Mouse (Mus musculus) megakaryocyte-erythroid progenitor cell, adult 5-6 weeks (primary cell): Measurements from ENCODE around the gene Rap1gap2. TPM values are rescaled to one million over a fixed set of nuclear protein-coding genes. Genes with fewer than 3 reads are reported as not detected.
A peak's percentile ranks its signal among the peaks of the same experiment; 100 is the strongest.

Source experiments
- ATAC-seq: replicated peaks from 2 replicates; pipeline ENCODE4 v1.8.0; 2016; ENCODE audit warnings: mild to moderate bottlenecking, inconsistent platforms; ENCODE audit not compliant: severe bottlenecking, poor library complexity, low FRiP score, low TSS enrichment
- total RNA-seq, 2 experiments: library from RNA; stranded (forward) in 1 of 2; stranded (reverse) in 1 of 2; fragments of 200-1000, 215-1000 nt in 1 of 2; fragments of >200 nt in 1 of 2; fragmentation: Nextera tagmentation in 1 of 2; gene quantifications; 2 replicates each; pipeline ENCODE4 v1.2.3; 2014 to 2017

Rap1gap2 gene
- total RNA-seq (2014; fragmentation: Nextera tagmentation) (1.5 and 2.3 TPM in 2 replicates), total RNA-seq (2017) (1.6 and 2.6 TPM in 2 replicates)

DNA sequence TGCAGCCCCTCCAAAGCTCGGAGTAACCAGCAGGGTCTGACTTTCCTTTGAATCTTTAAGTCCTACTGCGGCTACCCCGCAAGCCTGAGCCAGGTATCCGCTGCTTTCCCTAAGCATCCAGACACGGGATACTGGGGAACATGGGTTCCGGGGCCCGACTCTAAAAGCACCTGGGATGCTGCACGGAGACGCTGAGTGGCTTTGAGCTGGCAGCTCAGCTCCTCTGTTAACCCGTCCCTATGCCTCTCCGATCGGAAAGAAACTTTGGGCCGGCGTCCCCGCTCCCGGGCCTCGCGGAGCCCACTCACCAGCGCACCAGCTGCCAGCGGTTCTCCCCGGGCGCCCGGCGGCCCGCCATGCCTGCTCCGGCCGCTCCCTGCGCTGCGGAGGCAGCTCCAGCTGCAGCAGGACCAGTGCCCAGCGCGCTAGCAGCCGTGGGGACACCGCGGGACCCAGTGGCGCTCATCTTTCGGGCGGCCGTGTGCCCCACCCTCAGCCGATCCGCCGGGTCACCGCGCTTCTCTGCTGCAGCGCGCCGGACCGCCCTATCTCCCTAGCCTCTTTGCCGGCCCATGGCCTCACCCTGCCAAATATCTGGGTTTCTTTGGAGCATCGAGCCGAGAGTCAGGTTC is at the start of gene Rap1gap2:
Rap1gap2 (minus strand) TSS at position 371 of the 632 bp plus-strand sequence.
- no peak for ATAC-seq

DNA sequence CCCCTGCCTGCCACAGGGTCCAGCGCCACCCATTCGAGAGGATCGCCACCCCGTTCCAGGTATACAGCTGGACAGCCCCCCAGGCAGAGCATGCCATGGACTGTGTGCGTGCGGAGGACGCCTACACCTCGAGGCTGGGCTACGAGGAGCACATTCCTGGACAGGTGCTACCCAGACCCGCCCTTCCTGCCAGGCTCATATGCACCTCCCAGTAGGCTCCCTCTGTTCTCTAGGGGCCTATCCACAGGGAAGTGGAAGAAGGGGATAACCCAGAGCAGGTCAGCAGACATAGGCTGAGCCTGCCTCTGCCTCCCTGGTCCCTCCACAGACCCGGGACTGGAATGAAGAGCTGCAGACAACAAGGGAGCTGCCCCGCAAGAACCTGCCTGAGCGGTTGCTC is 49.6 kb upstream of the Rap1gap2 start:
- ATAC-seq = no peak

DNA sequence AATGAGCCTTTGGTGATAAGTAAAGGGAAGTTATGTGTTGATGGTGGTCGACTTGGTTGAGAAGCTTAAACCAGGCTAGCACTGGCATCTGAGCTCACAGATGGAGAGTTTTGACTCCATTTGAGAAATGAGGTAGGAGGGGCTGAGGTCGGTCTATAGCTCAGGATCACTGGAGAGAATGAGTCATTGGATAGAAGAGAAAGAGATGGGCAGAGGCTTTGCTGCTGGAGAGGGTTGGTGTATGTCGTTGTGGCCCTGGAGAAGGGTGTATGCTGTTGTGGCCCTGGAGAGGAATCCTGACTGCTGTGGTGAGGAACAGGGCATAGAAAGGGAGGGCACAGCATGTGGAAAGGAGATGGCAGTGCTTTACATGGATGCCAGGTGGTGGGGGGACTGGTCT is 45.2 kb upstream of the Rap1gap2 start:
- ATAC-seq = no peak

DNA sequence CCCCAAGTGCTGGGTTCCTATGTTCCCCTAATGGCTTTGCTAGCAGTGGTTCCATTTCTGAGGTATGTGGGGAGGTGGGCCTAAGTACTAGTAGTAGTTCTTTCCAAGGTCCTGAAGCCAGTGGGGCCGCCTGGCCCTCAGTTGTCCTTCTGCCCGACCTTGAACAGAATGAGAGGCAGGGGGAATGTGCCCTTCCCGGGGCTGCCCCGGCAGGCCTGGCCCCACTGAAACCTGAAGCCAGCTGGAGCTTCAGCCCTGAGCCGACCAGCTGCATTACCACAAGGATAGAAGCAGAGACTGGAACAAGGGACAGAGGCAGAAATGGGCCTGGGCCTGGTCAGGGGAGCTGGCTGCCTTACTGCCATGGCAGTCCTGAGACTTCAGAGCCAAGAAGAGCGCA is 42.7 kb upstream of the Rap1gap2 start:
- no peak for ATAC-seq

DNA sequence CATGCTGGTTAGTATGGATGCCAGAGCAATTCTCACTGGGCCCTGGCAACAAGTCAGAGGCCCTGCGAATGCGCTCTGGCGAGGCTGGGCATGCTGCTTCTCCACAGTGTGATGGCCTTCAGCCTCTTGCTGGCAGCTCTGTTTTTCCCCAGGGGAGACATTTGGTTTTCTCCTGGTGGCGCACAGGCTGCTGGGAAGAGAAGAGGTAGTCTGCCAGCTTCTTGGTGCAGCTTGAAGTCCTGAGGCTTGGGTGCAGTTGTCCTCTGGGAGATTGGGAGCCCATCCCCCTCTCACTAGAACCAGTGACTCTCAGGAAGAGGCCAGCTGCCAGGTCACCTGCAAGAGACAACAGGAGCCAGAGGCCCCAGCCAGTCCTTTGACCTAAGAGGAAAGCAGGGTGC is 42.1 kb upstream of the Rap1gap2 start:
- no peak for ATAC-seq

DNA sequence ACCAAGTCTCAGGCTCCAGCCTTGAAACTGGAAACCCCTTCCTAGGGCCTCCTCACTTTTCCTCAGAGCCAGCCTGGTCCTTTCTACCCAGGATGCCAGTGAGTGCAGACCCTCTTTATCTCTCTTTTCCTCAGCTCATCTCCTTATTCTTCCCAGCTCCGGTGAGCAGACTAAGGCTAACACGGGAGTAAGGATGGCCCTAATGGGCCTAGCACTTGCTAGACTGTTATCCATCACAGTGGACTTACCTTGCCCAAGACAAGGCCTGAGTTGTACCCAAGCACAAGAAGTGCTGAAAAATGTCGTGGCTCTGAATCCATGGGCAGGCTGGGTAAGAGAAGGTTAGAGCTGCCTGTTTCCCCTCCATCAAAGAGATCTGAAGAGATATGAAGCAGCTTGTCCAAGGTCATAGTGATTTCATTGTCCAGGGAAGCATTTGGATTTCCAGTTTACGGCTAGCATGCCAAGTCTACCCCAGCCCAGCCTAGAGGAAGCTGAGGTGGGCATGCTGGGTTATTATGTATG is 39.9 kb upstream of the Rap1gap2 start:
- no peak for ATAC-seq

DNA sequence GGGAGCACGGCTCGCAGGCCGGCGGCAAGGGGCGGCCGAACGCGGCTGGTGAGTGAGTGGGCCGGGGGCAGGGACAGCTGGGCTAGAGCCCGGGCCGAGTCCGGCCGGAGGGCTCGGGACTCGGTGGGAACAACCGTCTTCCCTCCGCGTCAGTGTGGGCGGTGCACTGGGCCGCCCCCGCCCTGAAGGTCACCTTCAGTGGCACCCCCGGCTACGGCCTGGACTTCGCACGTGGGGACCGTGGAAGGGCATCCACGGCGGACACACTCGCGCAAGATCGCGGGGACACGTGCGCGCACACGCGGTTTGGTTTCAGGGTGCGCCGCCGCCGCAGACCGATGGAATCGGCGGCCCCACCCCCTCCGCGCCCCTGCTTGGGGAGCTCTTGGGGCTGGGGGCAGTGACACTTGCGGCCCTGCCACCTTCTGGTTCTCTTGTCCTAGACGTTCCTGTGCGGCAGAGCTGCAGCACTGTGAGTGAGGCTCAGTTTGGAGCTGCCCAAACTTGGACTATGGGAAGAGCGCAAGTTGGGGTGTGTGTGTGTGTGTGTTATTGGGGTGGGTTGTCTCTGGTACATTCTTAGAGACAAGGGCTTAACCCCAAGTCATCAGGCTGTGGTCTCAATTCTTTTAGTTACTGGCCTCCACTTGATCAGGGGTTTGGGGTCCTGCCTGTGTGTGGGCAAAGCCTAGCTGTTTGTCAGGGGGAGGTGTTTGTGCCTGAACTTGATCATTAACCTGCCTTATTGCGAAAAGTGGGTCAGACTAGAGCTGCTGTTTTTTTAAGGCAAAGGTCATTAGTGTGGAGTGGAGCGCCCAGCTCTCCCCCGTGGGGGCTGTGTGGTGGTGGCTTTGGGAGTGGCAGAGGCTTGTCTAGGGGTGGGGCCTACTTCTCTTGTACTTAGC is 39.2 kb upstream of the Rap1gap2 start:
- peak; percentile 62 for ATAC-seq

DNA sequence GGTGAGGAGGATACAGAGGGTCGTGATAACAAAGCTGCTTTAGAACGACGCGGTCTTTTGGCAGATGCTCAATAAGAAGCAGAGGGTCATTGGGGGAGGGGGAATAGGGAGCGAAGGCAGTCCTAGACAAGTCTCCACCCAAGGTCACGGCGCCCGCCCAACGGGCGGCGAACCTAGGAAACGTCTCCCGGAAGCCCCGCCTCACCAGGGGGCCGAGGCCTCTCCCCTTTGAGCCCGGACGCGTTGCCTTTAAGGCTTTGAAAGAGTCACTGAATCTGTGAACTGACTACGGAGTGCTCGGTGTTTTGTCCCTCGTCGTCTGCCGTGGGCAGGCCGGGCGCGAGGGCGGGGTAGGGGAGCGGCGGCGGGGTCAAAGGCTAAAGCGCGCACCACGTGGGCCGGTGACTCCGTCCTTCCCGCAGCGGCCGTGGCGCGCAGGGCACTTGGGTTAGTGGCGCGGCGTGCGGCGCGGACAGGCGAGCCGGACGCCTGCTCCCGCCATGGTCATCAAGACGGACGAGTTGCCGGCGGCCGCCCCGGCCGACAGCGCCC is 38.5 kb upstream of the Rap1gap2 start, which contains the start of gene Cluh:
Cluh (plus strand) TSS at position 401 of the 552 bp plus-strand sequence.
- ATAC-seq = peak; percentile 88

DNA sequence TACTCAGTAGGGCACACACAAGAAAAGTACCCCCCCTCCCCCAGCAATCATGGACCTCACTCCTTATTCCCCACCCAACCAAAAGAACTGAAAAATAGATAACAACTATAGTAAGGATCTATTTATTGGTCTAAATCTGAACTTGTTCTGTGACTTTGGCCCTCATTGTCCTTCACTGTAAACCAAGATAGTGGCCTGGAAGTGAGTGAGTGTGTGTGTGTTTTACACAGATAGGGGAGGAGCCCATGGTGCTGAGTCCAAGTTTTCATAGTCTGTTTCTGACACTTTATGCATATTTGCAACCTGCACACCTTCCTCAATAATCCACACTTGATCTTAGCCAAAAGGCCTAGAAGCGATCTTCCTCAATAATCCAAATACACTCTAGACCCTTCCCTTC is 38.0 kb upstream of the Rap1gap2 start:
- peak; percentile 59 for ATAC-seq

DNA sequence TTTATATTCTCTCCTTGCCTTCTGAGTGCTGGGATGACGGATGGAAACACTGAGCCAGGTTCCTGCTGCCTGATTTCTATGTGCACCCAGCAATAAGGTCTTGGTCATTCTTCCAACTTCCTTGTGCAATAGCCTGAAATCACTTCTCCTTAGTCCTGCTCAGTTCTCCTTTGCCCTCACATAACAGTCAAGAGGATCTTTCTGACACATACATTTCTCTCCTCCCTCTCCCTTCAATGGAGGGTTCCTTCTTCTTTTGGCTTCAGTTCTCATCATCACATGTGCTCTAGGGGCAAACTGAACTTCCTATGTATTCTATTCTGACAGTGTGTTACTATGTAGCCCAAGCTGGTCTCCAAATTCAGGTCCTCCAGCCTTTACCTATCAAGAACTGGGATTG is 37.3 kb upstream of the Rap1gap2 start:
- no peak for ATAC-seq

DNA sequence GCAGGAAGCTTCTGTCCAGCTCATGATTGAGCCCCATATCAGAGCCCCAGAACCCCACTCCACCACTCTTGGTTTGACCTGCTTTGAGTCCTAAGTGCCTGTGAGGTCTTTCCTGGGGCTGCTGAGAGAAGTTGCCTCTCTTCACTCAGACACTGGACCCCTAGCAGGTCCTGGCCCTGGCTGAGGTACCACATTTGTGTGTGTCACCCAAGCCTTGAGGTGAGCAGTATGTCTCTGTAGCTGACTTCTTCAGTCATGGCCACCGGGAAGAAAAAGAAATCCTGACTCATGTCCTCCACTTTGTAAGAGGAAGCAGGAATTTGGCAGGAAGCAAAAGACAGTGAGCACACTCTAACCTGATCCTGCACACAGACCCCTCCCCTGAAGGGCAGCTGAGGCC is 28.9 kb upstream of the Rap1gap2 start:
- ATAC-seq = no peak

DNA sequence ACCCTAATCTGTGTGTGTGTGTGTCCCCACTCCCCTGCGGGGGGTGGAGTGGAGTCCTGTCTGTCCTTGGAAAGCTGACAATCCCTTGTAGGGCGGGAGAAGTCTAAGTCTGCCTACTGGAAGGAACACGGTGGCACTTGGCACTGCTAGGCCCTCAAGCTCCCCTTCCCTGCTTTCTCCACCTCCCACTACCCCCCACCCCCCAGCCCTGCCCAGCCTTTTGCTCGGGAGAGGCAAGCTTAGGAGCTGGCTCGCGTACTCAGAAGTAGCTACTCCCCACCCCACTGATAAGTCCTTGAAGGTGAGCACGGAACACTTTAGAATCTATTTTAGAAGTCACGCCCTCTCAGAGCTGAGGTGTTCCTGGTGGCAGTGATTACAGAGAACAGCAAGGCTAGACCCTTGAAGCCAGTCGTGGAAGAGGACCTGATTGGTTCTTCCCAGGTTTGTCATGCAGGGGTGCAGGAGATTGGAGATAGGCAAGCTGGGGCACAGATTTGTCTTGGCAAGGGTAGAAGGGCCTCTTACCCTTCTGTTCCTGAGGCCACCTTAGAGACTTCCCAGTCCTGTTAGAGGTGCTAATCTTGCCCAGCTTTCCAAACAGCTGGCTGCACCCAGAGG is 28.2 kb upstream of the Rap1gap2 start:
- ATAC-seq = no peak

DNA sequence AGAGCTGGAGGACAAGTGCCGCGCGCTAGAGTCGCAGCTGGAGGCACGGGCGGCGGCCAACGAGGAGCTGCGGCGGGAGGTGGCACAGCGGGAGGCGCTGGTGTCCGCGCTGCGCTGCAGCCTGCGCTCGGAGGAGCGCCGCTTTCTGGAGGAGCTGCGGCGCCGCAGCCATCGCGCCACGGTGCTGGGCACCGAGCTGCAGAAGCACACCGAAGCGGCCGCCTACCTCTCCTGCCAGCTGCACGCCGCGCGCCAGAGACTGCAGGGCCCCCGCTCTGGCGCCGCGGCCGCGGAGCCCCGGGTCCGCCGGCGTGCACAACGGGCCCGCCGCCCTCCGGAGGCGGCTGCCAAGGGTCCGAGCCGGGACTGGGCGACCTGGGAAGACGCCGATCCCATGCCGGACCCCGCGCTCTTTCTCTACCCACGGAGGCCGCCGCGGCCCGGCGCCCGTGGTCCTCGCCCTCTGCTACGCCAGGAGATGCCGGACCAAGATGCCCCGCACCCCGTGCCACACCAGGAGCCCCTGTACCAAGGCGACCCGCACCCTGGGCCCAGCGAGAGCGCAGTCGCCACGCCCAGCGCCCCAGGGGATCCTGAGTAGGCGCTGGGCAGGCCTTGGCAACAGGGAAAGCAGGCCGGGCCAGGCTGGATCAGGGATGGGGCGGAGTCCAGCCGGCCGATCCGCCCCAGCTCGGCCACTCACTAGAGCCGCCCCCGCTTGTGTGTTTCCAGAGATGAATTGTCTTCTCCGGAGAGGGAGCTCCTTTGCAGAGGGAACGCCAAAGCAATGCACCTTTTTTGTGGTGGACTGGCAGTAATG is 27.5 kb upstream of the Rap1gap2 start:
- peak; percentile 83 for ATAC-seq

DNA sequence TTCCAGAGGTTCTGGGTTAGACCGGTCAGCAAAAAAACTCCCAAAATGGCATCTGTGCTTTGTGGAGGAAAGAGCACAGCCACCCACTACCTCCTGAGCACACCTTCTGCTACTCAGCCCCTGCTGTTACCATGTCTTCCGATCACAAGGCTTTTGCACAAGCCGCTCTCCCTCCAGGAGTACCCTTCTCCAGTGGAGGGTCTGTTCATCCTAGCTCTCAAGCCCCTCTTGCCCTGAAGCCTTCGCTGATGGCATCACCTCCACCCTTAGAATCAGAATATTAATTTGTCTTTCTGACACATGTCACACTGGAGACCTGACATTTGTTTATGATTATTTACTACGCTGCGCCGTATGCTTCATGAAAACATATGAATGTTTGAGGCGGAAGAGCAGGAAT is 26.8 kb upstream of the Rap1gap2 start:
- no peak for ATAC-seq

DNA sequence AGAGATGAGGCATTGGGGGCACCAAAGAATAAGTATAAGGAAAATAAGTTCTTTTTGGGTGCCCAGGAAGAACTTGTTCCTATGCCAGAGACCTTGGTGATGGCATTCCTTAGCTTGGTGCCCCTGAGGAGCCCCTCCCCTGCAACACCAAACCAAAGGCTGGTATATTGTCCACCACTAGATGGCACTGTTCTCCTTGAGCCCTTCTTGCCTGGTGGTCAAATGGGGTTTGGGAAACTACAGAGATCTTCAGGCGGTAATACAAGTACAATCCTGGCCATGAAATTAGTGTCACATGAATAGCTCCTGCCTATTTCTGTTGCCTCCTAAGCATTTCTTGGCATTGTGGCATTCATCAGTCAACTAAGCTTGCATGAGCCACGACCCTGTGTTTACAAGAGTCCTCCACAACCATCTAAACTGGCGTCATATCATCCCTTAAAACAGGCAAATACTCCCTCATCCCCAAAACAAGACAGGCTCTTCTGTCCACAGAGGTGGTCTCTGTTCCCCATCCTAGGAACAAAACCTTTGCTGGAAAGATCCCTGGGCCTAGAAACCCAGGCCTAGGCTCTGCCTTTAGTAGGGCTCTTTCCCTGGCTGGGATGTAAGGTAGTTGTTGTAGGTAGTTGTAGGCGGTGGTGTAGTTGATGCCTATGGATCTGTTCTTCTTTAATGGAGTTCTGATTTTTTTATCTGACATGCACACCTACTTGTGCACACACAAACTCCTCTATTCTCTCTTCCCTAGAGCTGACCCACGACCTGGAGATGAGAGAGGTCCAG is 24.0 kb upstream of the Rap1gap2 start:
- peak; percentile 66 for ATAC-seq

DNA sequence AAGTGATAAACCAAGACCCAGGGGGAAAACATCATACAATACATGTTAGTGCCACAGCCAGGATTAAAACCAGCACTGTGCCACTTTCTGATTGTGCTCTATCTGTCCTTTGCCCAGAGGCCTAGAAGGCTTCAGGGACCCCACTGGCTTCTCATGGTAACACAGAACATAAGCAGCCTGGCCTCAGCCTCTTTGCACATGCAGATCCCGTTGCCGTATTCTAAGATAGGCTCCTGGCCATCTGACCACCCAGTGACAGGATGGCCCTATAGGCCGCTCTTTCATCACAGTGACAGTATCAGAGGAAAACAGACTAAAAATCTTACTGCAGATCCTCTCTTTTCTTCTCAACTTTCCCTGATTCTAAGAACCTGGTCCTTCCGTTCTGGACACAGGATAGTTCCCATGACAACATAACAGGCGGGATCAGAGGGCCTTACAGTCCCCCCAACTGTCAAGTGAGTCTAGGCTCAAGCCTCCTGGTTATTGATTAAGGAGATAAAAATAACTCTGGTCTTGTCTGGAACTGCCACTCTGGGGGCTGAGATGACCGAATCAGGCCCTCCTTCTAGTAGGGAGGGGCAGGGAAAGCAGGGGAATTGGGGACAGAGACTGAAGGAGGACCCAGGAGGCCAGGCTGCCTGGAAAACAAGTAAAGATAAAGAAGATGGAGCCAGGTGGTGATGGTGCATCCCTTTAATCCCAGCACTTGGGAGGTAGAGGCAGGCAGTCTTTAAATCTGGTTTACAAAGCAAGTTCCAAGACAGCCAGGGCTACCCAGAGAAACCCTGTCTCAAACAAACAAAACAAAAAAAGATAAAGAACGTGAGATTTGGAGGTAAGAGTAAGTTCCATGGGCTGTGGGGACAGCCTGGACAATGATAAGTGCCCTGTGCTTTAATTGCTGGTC is 21.4 kb upstream of the Rap1gap2 start:
- no peak for ATAC-seq

DNA sequence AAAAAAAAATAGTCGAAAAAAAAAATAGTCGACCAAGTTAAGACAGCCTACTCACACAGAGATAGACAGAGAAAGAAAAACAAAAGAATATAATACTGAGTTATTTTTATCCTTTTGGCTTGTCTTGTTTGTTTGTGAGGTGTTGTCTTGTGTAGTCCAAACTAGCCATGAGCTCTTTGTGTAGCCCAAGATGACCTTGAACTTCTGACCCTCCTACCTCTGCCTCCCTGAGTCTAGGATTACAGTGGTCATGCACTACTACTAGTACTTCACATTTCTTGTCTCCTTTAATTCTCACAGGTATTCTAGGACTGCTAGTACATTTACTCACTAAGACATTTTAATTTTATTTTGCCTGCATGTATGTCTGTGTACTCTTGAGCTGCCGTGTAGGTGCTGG is 16.8 kb upstream of the Rap1gap2 start:
- ATAC-seq = no peak
